Mouse (Mus musculus): ENCODE data around the gene Cog6. TPM values are rescaled to one million over a fixed set of nuclear protein-coding genes. Genes with fewer than 3 reads are reported as not detected.

Cog6 gene
- 17.4 and 18.4 TPM in 2 replicates for total RNA-seq (2015)
- 23.2 and 24.7 TPM in 2 replicates for total RNA-seq (2017)

DNA sequence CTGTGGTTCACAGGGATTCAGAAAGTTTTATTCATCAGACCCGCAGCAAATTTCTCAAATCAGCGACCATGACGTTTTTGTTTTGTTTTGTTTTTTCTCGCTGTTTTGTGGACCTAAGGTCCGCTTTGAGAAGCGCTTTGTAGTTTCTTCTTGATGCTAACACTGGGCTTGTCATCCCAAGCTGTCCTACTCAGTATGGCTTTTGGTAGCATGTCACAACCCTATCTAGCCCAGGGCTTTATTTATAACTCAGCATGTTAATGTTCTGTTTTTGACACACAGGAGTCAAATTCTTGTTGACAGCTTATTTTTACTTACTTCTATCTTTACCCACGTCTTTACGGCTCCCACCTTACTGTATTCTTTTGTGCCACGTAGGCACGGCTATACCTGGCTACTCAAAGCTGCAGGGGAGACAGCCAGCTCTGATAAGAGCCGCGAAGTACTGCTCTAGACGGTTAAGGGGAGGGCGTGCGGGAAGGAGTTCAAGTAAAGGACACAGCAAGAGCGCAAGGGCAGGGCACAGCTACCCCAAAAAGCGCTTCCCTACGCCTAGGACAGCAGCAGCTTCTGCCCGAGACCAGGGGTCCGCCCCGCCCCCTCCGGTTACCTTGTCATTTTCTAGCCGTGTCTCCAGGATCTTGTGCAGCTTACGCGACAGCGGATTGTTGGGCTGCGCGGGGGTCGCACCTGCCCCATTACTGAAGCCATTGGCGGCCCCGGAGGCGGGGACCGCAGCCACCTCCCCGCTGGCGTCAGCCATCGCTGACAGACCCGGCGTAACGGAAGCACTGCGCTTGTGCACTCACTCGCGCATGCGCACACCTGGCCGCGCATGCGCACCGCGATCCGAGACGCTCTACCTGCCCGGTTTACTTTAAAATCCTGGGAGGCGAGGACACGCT, at the start of gene Cog6:
Cog6 (minus strand) TSS at position 802 of the 905 bp plus-strand sequence.
- ATAC-seq (ENCODE audit: poor library complexity, severe bottlenecking): peak; percentile 98

DNA sequence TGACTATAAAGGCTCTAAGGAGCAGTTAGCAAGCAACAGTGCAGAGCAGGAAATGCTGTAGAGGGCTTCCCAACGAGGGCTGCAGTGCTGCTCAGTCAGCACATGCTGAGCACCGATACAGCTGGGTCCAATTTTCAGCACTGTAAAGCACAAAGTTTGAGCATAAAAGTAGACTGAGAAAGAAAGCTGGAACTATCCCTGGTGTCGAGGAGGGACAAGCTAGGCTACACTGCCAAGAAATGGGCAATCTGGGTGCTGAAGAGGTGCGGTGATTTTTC, 49.0 kb upstream of the Cog6 start:
- no peak for ATAC-seq (ENCODE audit: poor library complexity, severe bottlenecking)

GRCm38 (mm10) chr3:53065267-53066094, 48.4 kb upstream of the Cog6 start:
- ATAC-seq (ENCODE audit: poor library complexity, severe bottlenecking): no peak

DNA sequence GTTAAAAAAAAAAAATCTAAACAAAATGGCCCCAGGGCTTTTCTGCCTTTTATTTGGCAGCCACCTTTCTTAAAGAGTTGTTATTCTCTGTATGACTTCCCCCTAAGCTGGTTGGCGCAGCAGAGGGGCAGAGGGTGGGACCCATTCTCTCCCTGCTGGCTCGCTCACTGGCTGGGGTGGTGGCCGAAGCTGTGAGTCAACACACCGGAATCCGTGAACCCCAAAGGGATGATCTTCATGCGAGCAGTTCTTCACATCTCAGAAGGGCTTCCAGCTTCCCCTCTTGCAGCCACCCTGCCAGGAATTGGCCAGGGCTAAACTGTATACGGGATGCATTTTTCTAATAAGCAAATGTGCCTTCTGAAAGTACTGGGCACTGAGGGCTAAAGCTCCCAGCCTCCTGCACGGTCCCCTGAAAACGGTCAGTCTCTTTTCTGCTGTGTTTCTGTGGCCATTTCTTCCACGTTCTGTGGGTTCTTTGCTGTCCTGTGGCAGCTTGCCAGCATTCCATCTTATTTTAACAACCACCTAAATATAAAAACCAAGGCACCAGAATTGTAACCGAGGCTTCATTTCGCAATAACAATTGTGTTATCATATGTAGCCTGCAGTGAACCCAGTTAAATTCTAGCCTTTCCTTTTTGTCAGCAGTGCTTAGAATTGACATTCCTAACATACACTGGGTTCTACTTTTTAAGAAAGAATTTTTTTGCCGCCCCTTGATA, 46.5 kb upstream of the Cog6 start:
- no peak for ATAC-seq (ENCODE audit: poor library complexity, severe bottlenecking)

GRCm38 (mm10) chr3:53059959-53060358, 42.9 kb upstream of the Cog6 start:
- ATAC-seq (ENCODE audit: poor library complexity, severe bottlenecking): no peak

- ATAC-seq (ENCODE audit: poor library complexity, severe bottlenecking): no peak
Measured at GRCm38 (mm10) chr3:53056430-53056829, 39.4 kb upstream of the Cog6 start.

DNA sequence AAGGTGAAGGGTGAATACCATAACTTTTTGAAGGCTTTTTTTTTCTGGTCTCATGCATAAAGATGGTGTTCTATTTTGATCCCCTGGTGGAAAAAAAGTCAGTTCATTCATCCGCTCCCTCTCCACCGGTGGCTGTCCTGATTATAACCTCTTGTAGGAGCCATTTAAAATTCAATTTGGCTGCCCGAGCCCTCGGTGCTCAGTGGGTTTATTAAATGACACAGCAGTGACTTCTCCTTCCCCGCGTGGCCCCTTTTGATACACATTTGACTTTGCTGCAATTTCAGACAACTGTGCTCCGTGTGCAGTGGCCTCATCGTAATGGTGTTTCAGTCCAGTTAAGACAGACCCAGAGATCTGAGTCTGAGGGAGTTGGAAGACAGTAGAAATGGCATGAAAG, 35.3 kb upstream of the Cog6 start:
- ATAC-seq (ENCODE audit: poor library complexity, severe bottlenecking): no peak

- ATAC-seq (ENCODE audit: poor library complexity, severe bottlenecking): no peak
Measured at GRCm38 (mm10) chr3:53046371-53046770, 29.3 kb upstream of the Cog6 start.

DNA sequence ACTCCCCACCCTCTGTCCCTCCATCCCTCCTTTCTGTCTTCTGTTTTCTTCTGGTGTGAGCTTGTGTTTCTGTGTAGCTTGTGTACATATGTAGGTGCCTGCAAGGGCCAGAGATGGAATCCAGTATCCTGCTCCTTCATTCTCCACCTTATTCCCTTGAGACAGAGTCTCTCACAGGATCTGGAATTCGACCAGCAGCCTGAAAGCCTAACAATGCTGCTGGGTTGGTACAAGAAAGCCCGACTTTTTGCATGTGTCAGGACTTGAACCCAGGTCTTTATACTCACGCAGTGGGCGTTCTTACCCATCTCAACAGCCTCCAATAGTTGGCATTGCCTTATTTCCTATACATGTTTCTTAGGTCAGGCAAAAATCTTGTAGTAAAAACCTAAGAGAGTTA, 28.7 kb upstream of the Cog6 start:
- ATAC-seq (ENCODE audit: poor library complexity, severe bottlenecking): no peak

- no peak for ATAC-seq (ENCODE audit: poor library complexity, severe bottlenecking)
Measured at GRCm38 (mm10) chr3:53044682-53045299, 27.8 kb upstream of the Cog6 start.

- ATAC-seq (ENCODE audit: poor library complexity, severe bottlenecking): no peak
Measured at GRCm38 (mm10) chr3:53044238-53044637, 27.2 kb upstream of the Cog6 start.

DNA sequence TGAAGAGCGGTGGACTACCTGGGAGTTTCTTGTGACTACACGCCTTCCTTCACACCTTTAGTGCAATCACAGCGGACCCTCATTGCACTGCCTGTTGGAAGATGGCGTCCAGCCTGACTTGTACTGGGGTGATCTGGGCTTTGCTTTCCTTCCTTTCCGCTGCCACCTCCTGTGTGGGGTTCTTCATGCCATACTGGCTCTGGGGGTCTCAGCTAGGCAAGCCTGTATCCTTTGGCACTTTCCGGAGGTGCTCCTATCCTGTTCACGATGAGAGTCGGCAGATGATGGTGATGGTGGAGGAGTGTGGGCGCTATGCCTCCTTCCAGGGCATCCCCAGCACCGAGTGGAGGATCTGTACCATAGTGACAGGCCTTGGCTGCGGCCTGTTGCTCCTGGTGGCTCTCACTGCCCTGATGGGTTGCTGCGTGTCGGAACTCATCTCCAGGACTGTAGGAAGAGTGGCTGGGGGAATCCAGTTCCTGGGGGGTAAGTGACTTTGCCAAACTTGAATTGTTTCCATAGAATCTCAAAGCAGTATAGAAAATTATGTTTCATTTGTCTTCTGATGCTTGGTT, 26.3 kb upstream of the Cog6 start:
- ATAC-seq (ENCODE audit: poor library complexity, severe bottlenecking): no peak

DNA sequence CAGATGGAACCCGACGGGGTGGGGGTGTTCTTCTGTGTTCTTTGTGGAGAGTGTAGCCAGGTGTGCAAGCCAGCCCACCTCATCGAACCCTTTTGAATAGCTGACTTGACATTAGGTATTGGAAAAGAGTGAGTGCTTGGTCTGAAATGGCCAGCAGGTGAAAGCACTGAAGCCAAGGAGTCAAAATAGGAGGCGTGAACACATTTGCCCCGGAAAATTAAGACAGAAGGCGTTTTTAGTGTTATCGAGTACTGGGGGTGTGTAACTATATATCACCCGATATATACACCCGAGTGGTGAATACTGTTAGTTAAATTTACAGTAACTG, 25.2 kb upstream of the Cog6 start:
- ATAC-seq (ENCODE audit: poor library complexity, severe bottlenecking): no peak

- peak; percentile 38; the same call in 1 of the 2 replicates for ATAC-seq (ENCODE audit: poor library complexity, severe bottlenecking)
Measured at GRCm38 (mm10) chr3:53041411-53042239, 24.6 kb upstream of the Cog6 start, which contains the start of gene Lhfp. Gene Lhfp, plus strand, starts transcription at chr3:53041528.

GRCm38 (mm10) chr3:53040593-53041410, 23.8 kb upstream of the Cog6 start:
- 0 out of 2 replicates have a peak, but pooled peaks have one; percentile 18 for ATAC-seq (ENCODE audit: poor library complexity, severe bottlenecking)

DNA sequence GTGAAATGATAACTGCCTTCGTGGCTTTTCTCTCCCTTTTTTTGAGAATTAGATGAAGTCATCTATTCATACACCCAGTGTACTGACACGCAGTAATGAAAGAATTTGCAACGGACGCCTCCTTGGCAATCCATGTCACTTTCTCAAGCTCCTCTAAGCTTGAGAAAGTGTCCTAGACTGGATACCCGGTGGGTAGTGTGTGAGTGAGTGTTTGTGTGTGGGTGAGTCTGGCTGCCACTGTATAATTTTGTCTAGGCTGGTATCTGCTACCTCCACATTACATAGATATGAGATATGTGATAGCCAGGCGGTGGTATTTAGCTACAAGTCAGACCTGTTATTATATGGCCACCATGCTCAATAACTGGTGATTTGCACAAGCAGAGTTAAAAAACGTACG, 22.7 kb upstream of the Cog6 start:
- ATAC-seq (ENCODE audit: poor library complexity, severe bottlenecking): no peak

DNA sequence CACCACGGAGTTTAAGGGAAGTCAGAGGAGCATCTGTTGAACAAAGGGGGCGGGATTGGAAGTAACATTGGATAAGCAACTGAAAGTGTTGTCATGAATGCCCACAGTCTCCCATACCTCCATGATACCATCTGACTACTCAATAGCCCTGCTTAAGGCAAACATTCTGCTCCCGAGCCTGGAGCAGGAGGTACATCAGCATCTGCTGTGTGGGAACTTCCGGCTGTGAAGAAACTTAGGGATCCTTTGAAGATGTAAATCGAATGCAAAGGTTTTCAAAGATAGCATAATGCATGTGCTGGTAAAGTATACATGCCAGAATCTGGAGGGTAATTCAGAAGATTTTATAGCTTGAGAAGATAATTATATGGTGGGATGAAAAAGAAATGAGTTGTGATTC, 21.9 kb upstream of the Cog6 start:
- no peak for ATAC-seq (ENCODE audit: poor library complexity, severe bottlenecking)

GRCm38 (mm10) chr3:53036941-53037340, 19.9 kb upstream of the Cog6 start:
- no peak for ATAC-seq (ENCODE audit: poor library complexity, severe bottlenecking)

DNA sequence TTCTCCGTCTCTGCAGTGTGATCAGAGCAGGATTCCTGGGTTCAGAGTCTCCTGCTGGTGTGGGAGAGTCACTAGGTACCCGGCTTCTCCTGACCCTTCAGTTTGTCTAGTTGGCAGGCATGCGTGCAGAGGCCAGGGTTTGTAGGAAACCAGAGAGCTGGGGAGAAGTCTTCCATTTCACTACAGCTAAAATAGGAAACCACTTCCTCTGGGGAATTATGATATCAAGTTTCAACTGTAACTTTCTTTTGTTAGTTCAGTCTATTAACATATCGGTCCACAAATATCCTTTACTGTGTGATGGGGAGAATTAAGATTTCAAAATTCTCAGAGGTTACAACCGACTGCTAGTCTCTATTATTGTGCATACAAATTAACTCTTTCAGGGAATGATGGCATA, 19.0 kb upstream of the Cog6 start:
- no peak for ATAC-seq (ENCODE audit: poor library complexity, severe bottlenecking)
